Mouse (Mus musculus): ENCODE measurements around the gene Bmyc. TPM values are rescaled to one million over a fixed set of nuclear protein-coding genes. Genes with fewer than 3 reads are reported as not detected.

Bmyc gene
- polyA plus RNA-seq, 1 experiment from 2014 or later: 75.6 TPM

DNA sequence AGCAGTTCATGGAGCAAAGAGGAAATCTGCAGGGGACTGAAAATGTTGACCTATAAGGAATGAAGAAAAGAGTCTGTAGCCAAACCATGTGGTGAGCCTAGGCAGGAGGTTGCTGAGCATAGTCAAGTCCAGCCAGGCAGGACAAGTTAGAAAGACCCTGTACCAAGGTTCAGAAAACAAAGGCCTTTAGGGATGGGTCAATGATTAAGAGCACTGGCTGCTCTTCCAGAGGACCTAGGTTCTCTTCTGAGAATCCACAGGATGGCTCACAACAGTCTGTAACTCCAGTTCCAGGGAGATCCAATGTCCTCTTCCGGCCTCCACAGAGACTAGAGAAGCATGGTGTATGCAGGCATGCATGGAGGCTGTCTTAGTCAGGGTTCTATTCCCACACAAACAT, 47.7 kb downstream of the Bmyc start:
- H3K27me3 ChIP-seq (ENCODE audit: poor library complexity, severe bottlenecking): no peaks in the 10 kb centered on the region
- no peak for DNase-seq (ENCODE audit: extremely low spot score, low spot score)
- H3K27ac ChIP-seq: no peak overlapping the region
- whole genome bisulfite sequencing: 90% methylated on average over 1 of the region's 1 CpGs
- H3K4me1 ChIP-seq: no peaks in the 10 kb centered on the region
- H3K36me3 ChIP-seq (replicated peaks): no peaks in the 10 kb centered on the region
- no peak overlapping the region for H3K4me3 ChIP-seq
- H3K9me3 ChIP-seq: peaks cover 6% of the 10 kb centered on the region; the same call in 1 of the 2 replicates

Other genes with a start within 250 kb of the Bmyc start
- 0.57 TPM in 2 replicates for gene Clic3, start 249.9 kb upstream of the Bmyc start, polyA plus RNA-seq (2016; fragmentation: Nextera tagmentation; extraction: Ambion mirVana)
- 12.4 and 15.5 TPM in 2 replicates for gene Paxx, start 245.6 kb upstream of the Bmyc start, polyA plus RNA-seq (2016; fragmentation: Nextera tagmentation; extraction: Ambion mirVana)
- gene Ptgds, start 236.7 kb upstream of the Bmyc start, polyA plus RNA-seq (2016; fragmentation: Nextera tagmentation; extraction: Ambion mirVana): 0.31 TPM in 1 of 2 replicates, not detected in the other
- gene Lcn12, start 212.8 kb upstream of the Bmyc start, polyA plus RNA-seq (2016; fragmentation: Nextera tagmentation; extraction: Ambion mirVana): not detected in 2 replicates
- 90.7 and 93.9 TPM in 2 replicates for gene Fbxw5, start 206.0 kb upstream of the Bmyc start, polyA plus RNA-seq (2016; fragmentation: Nextera tagmentation; extraction: Ambion mirVana)
- 6.3 and 7.2 TPM in 2 replicates for gene C8g, start 205.0 kb upstream of the Bmyc start, polyA plus RNA-seq (2016; fragmentation: Nextera tagmentation; extraction: Ambion mirVana)
- gene Traf2, start 159.8 kb upstream of the Bmyc start, polyA plus RNA-seq (2016; fragmentation: Nextera tagmentation; extraction: Ambion mirVana): 40.2 and 42.6 TPM in 2 replicates
- 337 and 341 TPM in 2 replicates for gene Edf1, start 148.9 kb upstream of the Bmyc start, polyA plus RNA-seq (2016; fragmentation: Nextera tagmentation; extraction: Ambion mirVana)
- gene Mamdc4, start 131.9 kb upstream of the Bmyc start, polyA plus RNA-seq (2016; fragmentation: Nextera tagmentation; extraction: Ambion mirVana): 5.0 and 7.0 TPM in 2 replicates
- gene Phpt1, start 131.5 kb upstream of the Bmyc start, polyA plus RNA-seq (2016; fragmentation: Nextera tagmentation; extraction: Ambion mirVana): 162 and 165 TPM in 2 replicates
- 0.02 TPM in 1 of 2 replicates, not detected in the other for gene Ajm1, start 125.0 kb upstream of the Bmyc start, polyA plus RNA-seq (2016; fragmentation: Nextera tagmentation; extraction: Ambion mirVana)
- 78.3 and 80.8 TPM in 2 replicates for gene Rabl6, start 98.2 kb upstream of the Bmyc start, polyA plus RNA-seq (2016; fragmentation: Nextera tagmentation; extraction: Ambion mirVana)
- 0.09 TPM in 2 replicates for gene Ccdc183, start 89.1 kb upstream of the Bmyc start, polyA plus RNA-seq (2016; fragmentation: Nextera tagmentation; extraction: Ambion mirVana)
- 16.4 and 17.9 TPM in 2 replicates for gene Tmem141, start 84.7 kb upstream of the Bmyc start, polyA plus RNA-seq (2016; fragmentation: Nextera tagmentation; extraction: Ambion mirVana)
- 0.30 and 0.37 TPM in 2 replicates for gene Fcna, start 78.7 kb upstream of the Bmyc start, polyA plus RNA-seq (2016; fragmentation: Nextera tagmentation; extraction: Ambion mirVana)
- not detected in 2 replicates for gene Lcn8, start 53.6 kb upstream of the Bmyc start, polyA plus RNA-seq (2016; fragmentation: Nextera tagmentation; extraction: Ambion mirVana)
- gene Lcn5, start 48.8 kb upstream of the Bmyc start, polyA plus RNA-seq (2016; fragmentation: Nextera tagmentation; extraction: Ambion mirVana): not detected in 2 replicates
- not detected in 2 replicates for gene Lcn6, start 30.0 kb upstream of the Bmyc start, polyA plus RNA-seq (2016; fragmentation: Nextera tagmentation; extraction: Ambion mirVana)
- gene Lcn10, start 24.0 kb upstream of the Bmyc start, polyA plus RNA-seq (2016; fragmentation: Nextera tagmentation; extraction: Ambion mirVana): not detected in 2 replicates
- gene Obp2a, start 6.7 kb upstream of the Bmyc start, polyA plus RNA-seq (2016; fragmentation: Nextera tagmentation; extraction: Ambion mirVana): not detected in 2 replicates
- not detected in 2 replicates for gene Obp2b, start 30.3 kb downstream of the Bmyc start, polyA plus RNA-seq (2016; fragmentation: Nextera tagmentation; extraction: Ambion mirVana)
- gene Lcn3, start 58.8 kb downstream of the Bmyc start, polyA plus RNA-seq (2016; fragmentation: Nextera tagmentation; extraction: Ambion mirVana): not detected in 2 replicates
- not detected in 2 replicates for gene Lcn11, start 70.3 kb downstream of the Bmyc start, polyA plus RNA-seq (2016; fragmentation: Nextera tagmentation; extraction: Ambion mirVana)
- not detected in 2 replicates for gene Gm13539, start 75.5 kb downstream of the Bmyc start, polyA plus RNA-seq (2016; fragmentation: Nextera tagmentation; extraction: Ambion mirVana)
- not detected in 2 replicates for gene Glt6d1, start 109.1 kb downstream of the Bmyc start, polyA plus RNA-seq (2016; fragmentation: Nextera tagmentation; extraction: Ambion mirVana)
- gene Lcn9, start 116.4 kb downstream of the Bmyc start, polyA plus RNA-seq (2016; fragmentation: Nextera tagmentation; extraction: Ambion mirVana): not detected in 2 replicates
- gene Sohlh1, start 140.5 kb downstream of the Bmyc start, polyA plus RNA-seq (2016; fragmentation: Nextera tagmentation; extraction: Ambion mirVana): not detected in 2 replicates
- 0.40 and 1.4 TPM in 2 replicates for gene Kcnt1, start 157.0 kb downstream of the Bmyc start, polyA plus RNA-seq (2016; fragmentation: Nextera tagmentation; extraction: Ambion mirVana)

All from forebrain, embryonic 10.5 days (tissue).